Mouse (Mus musculus): ENCODE measurements at regions not wholly inside any gene's neighbourhood (a gene's known extent, or its start where the extent isn't known, plus 50 kb on each side); places are given as distances from the start of the nearest gene placed in this dataset.

GRCm38 (mm10) chr5:75828332-75828731 lies 149.9 kb downstream of the Kdr start:
- no peak for DNase-seq (ENCODE audit: low spot score)

GRCm38 (mm10) chr5:75826283-75827098 lies 151.8 kb downstream of the Kdr start:
- DNase-seq (ENCODE audit: low spot score): peak; percentile 45

- DNase-seq (ENCODE audit: low spot score): no peak
Measured at GRCm38 (mm10) chr5:75825576-75825975, 152.7 kb downstream of the Kdr start.

GRCm38 (mm10) chr5:75824660-75825059 lies 153.6 kb downstream of the Kdr start:
- no peak for DNase-seq (ENCODE audit: low spot score)

- no peak for DNase-seq (ENCODE audit: low spot score)
Measured at GRCm38 (mm10) chr5:75823646-75824045, 154.6 kb downstream of the Kdr start.

GRCm38 (mm10) chr5:75817396-75817795 lies 160.9 kb downstream of the Kdr start:
- no peak for DNase-seq (ENCODE audit: low spot score)

GRCm38 (mm10) chr5:75814393-75814984 lies 163.8 kb downstream of the Kdr start:
- DNase-seq (ENCODE audit: low spot score): no peak

GRCm38 (mm10) chr5:75812686-75813085 lies 165.6 kb downstream of the Kdr start:
- no peak for DNase-seq (ENCODE audit: low spot score)

GRCm38 (mm10) chr5:75808551-75809332 lies 169.5 kb downstream of the Kdr start:
- no peak for DNase-seq (ENCODE audit: low spot score)

- no peak for DNase-seq (ENCODE audit: low spot score)
Measured at GRCm38 (mm10) chr5:75805011-75805410, 173.2 kb downstream of the Kdr start.

- no peak for DNase-seq (ENCODE audit: low spot score)
Measured at GRCm38 (mm10) chr5:75804340-75804739, 173.9 kb downstream of the Kdr start.

- no peak for DNase-seq (ENCODE audit: low spot score)
Measured at GRCm38 (mm10) chr5:75803012-75803411, 175.2 kb downstream of the Kdr start.

- no peak for DNase-seq (ENCODE audit: low spot score)
Measured at GRCm38 (mm10) chr5:75800040-75800989, 177.9 kb downstream of the Kdr start.

- no peak for DNase-seq (ENCODE audit: low spot score)
Measured at GRCm38 (mm10) chr5:75799627-75800026, 178.6 kb downstream of the Kdr start.

GRCm38 (mm10) chr5:75793184-75793583 lies 185.1 kb downstream of the Kdr start:
- no peak for DNase-seq (ENCODE audit: low spot score)

GRCm38 (mm10) chr5:75791738-75792137 lies 186.5 kb downstream of the Kdr start:
- DNase-seq (ENCODE audit: low spot score): no peak

- no peak for DNase-seq (ENCODE audit: low spot score)
Measured at GRCm38 (mm10) chr5:75788087-75788486, 190.2 kb downstream of the Kdr start.

- no peak for DNase-seq (ENCODE audit: low spot score)
Measured at GRCm38 (mm10) chr5:75786196-75786595, 192.1 kb downstream of the Kdr start.

- no peak for DNase-seq (ENCODE audit: low spot score)
Measured at GRCm38 (mm10) chr5:75784998-75785593, 193.2 kb downstream of the Kdr start.

GRCm38 (mm10) chr5:75770592-75770991 lies 195.9 kb downstream of the Kit start:
- DNase-seq (ENCODE audit: low spot score): no peak

GRCm38 (mm10) chr5:75767213-75767612 lies 192.5 kb downstream of the Kit start:
- no peak for DNase-seq (ENCODE audit: low spot score)
